Mouse (Mus musculus) midbrain, embryonic 15.5 days (tissue): Measurements from ENCODE around the gene Kcna7. TPM values are rescaled to one million over a fixed set of nuclear protein-coding genes. Genes with fewer than 3 reads are reported as not detected.
"Not testable (repeated sequence)": the region's sequence is repeated elsewhere in the genome, so short reads cannot be mapped to it uniquely, and the experiment has no call there.

ENCODE experiments used
- ATAC-seq: fragments of 200-750 bp; cut with Nextera tagmentation; replicated peaks from 2 replicates; pipeline ENCODE4 v1.8.0; 2017; ENCODE audit warnings: moderate TSS enrichment
- H3K27ac ChIP-seq: fragments of 300-500 bp; sonication (generic); 2 replicates; pipeline ENCODE4 v1.5.1; 2015; ENCODE audit warnings: mild to moderate bottlenecking, inconsistent platforms
- H3K27me3 ChIP-seq: fragments of 300-500 bp; sonication (generic); replicated peaks from 2 replicates; pipeline ENCODE4 v1.6.1; 2015; ENCODE audit warnings: inconsistent platforms
- H3K36me3 ChIP-seq: fragments of 300-500 bp; sonication (generic); replicated peaks from 2 replicates; pipeline ENCODE4 v1.6.1; 2015; ENCODE audit warnings: inconsistent platforms
- H3K4me1 ChIP-seq: fragments of 300-500 bp; sonication (generic); 2 replicates; pipeline ENCODE4 v1.6.1; 2015; ENCODE audit warnings: inconsistent platforms
- H3K4me2 ChIP-seq: fragments of 300-500 bp; sonication (generic); 2 replicates; pipeline ENCODE4 v1.6.1; 2015; ENCODE audit warnings: inconsistent platforms, mild to moderate bottlenecking, moderate library complexity
- H3K4me3 ChIP-seq: fragments of 300-500 bp; sonication (generic); 2 replicates; pipeline ENCODE4 v1.5.1; 2015; ENCODE audit warnings: mild to moderate bottlenecking, inconsistent platforms
- H3K9ac ChIP-seq: fragments of 300-500 bp; sonication (generic); 2 replicates; pipeline ENCODE4 v1.6.1; 2015; ENCODE audit warnings: mild to moderate bottlenecking, inconsistent platforms
- H3K9me3 ChIP-seq: fragments of 300-500 bp; sonication (generic); 2 replicates; pipeline ENCODE4 v1.6.1; 2016; ENCODE audit warnings: inconsistent platforms
- WGBS: fragments of 180-500 bp; shearing (Covaris S2); methylation state at CpG from one replicate; pipeline ENCODE4 v1.1.7; 2015; ENCODE audit warnings: mixed read lengths; 5-methylcytosine and 5-hydroxymethylcytosine counted together
- polyA plus RNA-seq: library from polyadenylated mRNA; unstranded; fragments of >200 nt; fragmentation: Nextera tagmentation; extraction: Ambion mirVana; gene quantifications from 2 replicates; pipeline ENCODE4 v1.2.1, GENCODE M21; 2015

The Kcna7 gene
- polyA plus RNA-seq, 1 experiment from 2014 or later: not detected

DNA sequence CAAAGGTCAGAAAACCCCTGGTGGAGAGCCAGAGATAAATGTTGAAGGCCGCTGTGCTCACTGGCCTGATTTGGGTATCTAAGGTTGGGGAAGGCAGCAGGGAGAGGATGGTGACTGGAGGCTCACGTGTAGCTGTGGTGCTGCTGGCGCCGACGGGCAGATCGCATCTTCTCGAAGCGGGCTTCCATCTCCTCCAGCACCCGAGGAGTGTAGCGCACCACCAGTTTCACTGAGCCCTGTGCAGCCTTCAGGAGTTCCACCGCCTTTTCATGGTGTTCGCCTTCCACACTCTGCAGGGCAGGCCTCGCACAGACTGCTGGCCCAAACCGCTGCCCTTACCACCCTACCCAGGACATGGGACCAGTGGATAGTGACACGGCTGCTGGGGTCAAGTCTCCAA lies 37.3 kb upstream of the Kcna7 start:
- peak overlapping the region; percentile 64 for H3K9ac ChIP-seq
- H3K27me3 ChIP-seq: peaks cover 7% of the 10 kb centered on the region; the same call in 1 of the 2 replicates
- no peaks in the 10 kb centered on the region for H3K9me3 ChIP-seq
- H3K36me3 ChIP-seq: no peaks in the 10 kb centered on the region; the same call in 1 of the 2 replicates
- ATAC-seq: no peak
- H3K4me1 ChIP-seq: peaks cover 49% of the 10 kb centered on the region
- peak overlapping the region; percentile 85; the same call in 1 of the 2 replicates for H3K27ac ChIP-seq
- H3K4me2 ChIP-seq: peak overlapping the region; percentile 77
- WGBS: 86% methylated on average over 15 of the region's 15 CpGs
- peak overlapping the region; percentile 74 for H3K4me3 ChIP-seq

- peak overlapping the region; percentile 48 for H3K4me3 ChIP-seq
These were observed 36.3 kb upstream of the Kcna7 start for GRCm38 (mm10) chr7:45369022-45369745.

DNA sequence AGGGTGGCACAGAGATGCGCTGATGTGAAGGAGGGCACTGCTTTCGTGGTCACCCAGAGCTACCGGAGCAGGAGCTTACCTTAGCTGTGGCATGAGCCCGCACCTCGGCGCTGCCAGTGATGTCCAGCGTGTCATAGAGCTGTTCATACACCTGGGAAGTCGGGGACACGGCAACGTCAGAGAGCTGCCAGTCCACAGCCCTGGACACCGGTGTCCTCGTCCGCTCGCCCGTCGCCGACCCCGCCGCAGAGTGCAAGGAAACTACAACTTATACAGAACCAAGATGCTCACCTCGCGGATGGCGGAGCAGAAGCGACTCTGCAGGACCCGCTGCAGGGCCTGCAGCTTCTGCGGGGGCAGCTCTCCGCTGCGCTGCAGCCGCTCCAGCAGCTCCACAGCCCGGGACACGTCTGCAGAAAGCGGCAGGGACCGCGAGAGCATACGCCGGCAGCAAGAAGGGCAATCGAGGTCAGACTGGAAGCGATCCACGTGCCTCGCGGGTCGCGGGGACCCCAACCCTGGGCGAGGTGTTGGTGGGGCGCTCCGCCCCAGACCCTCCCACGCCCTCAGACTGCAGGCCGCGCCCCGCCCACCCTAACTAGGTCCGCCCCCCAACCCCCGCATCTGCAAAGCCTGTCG lies 35.5 kb upstream of the Kcna7 start:
- no peaks in the 10 kb centered on the region for H3K9me3 ChIP-seq
- H3K4me1 ChIP-seq: peaks cover 40% of the 10 kb centered on the region
- peaks cover 6% of the 10 kb centered on the region for H3K36me3 ChIP-seq
- peaks cover 7% of the 10 kb centered on the region; the same call in 1 of the 2 replicates for H3K27me3 ChIP-seq
- ATAC-seq: peak; percentile 12
- peak overlapping the region; percentile 57 for H3K9ac ChIP-seq
- 10% methylated on average over 45 of the region's 52 CpGs for WGBS
- 0 out of 2 replicates have a peak overlapping the region, but pooled peaks have one; percentile 35 for H3K27ac ChIP-seq
- peak overlapping the region; percentile 97 for H3K4me2 ChIP-seq
- H3K4me3 ChIP-seq: peak overlapping the region; percentile 48

More at GRCm38 (mm10) chr7:45369022-45369745, 36.3 kb upstream of the Kcna7 start:
- peak overlapping the region; percentile 97 for H3K4me2 ChIP-seq
- no peak overlapping the region for H3K9ac ChIP-seq
- peaks cover 44% of the 10 kb centered on the region for H3K4me1 ChIP-seq
- H3K36me3 ChIP-seq: peaks cover 3% of the 10 kb centered on the region
- H3K27ac ChIP-seq: no peak overlapping the region
- no peak for ATAC-seq
- 76% methylated on average over 16 of the region's 16 CpGs for WGBS
- H3K27me3 ChIP-seq: peaks cover 7% of the 10 kb centered on the region; the same call in 1 of the 2 replicates
- no peaks in the 10 kb centered on the region for H3K9me3 ChIP-seq

DNA sequence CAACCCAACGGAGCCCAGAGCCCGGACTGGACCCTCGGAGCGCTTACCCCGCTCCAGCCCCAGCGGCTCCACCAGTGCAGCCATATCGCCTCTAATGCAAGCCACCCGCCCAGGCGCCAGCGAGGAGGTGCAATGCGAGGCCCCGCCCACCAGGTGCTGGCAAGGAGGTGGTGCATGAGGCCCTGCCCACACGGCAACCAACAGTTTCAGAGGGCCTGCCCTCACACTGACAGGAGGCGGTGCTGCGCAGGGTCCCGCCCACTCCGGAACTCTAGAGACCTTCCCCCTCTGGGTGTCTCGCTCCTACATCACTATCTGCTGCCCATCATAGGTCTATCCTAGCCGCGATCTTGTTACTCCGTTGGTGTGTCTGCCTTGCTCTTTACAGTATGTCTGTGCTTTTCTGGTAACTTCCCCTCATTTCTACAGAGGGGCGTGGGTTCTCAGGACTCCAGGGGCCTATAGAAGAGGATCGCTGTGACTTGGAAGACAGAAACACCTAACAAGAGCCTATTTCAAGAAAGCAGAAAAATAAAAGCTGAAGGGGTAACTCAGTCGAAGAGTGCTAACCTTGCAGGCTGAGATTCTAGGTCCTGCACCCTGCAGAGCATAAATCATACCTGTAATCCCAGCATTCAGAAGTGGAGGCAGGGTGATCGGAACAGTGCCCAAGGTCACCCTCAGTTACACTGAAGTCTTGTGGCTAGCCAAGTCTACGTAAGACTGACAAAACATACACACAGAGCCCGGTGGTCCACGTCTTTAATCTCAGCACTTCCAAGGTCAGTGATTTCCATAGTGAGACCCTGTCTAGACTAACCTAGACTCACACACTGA lies 34.8 kb upstream of the Kcna7 start, which contains the start of gene Lin7b:
Lin7b (minus strand) TSS at position 109 of the 837 bp plus-strand sequence.
- peaks cover 7% of the 10 kb centered on the region; the same call in 1 of the 2 replicates for H3K27me3 ChIP-seq
- WGBS: 10% methylated on average over 28 of the region's 28 CpGs
- H3K4me2 ChIP-seq: peak within 1 kb of the TSS; percentile 97
- H3K27ac ChIP-seq: peak within 1 kb of the TSS; percentile 35; the same call in 1 of the 2 replicates
- no peaks in the 10 kb centered on the region for H3K9me3 ChIP-seq
- H3K4me3 ChIP-seq: peak within 1 kb of the TSS; percentile 48
- H3K4me1 ChIP-seq: peaks cover 32% of the 10 kb centered on the region
- peaks cover 12% of the 10 kb centered on the region for H3K36me3 ChIP-seq
- ATAC-seq: peak; percentile 40
- peak within 1 kb of the TSS; percentile 57 for H3K9ac ChIP-seq

GRCm38 (mm10) chr7:45372371-45372770 lies 33.1 kb upstream of the Kcna7 start:
- Histone ChIP-seq H3K4me3 (no peak overlapping the region), H3K9me3 (no peaks in the 10 kb centered on the region), H3K36me3 (peaks cover 29% of the 10 kb centered on the region), H3K9ac (no peak overlapping the region), H3K27me3 (peaks cover 7% of the 10 kb centered on the region; the same call in 1 of the 2 replicates), H3K27ac (no peak overlapping the region), H3K4me2 (no peak overlapping the region), H3K4me1 (peaks cover 29% of the 10 kb centered on the region)
- ATAC-seq: no peak
- WGBS: 86% methylated on average over 5 of the region's 5 CpGs

- 97% methylated on average over 8 of the region's 8 CpGs for WGBS
- H3K4me1 ChIP-seq: peaks cover 13% of the 10 kb centered on the region
- H3K27me3 ChIP-seq: no peaks in the 10 kb centered on the region
- H3K4me2 ChIP-seq: no peak overlapping the region
- H3K9me3 ChIP-seq: no peaks in the 10 kb centered on the region
- no peak overlapping the region for H3K4me3 ChIP-seq
- peaks cover 35% of the 10 kb centered on the region for H3K36me3 ChIP-seq
- H3K9ac ChIP-seq: no peak overlapping the region
- H3K27ac ChIP-seq: no peak overlapping the region
- no peak for ATAC-seq
These were observed 30.8 kb upstream of the Kcna7 start for GRCm38 (mm10) chr7:45374620-45375019.

DNA sequence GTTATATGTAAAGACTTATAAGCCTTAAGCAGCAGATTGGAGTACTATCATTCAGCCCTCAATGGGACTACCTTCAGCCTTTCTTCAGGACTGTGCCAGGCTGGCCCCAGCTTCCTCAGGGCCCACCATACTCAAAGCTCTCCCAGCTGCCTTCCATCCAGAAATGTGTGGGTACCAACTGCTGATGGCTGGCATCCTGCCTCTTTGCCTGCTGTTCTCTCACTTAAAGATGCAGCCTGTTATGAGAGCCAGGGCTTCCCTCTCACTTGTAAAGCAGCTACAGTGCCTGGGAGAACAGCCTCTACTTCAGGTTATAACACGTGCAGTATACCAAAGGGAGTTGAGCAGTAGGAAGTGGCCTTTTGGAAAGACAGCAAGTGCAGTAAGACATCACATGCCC lies 29.4 kb upstream of the Kcna7 start:
- Histone ChIP-seq H3K4me2 (no peak overlapping the region), H3K4me1 (no peaks in the 10 kb centered on the region), H3K4me3 (no peak overlapping the region), H3K9me3 (no peaks in the 10 kb centered on the region), H3K36me3 (peaks cover 48% of the 10 kb centered on the region), H3K27me3 (no peaks in the 10 kb centered on the region), H3K27ac (no peak overlapping the region), H3K9ac (no peak overlapping the region)
- no peak for ATAC-seq
- WGBS: 93% methylated on average over 1 of the region's 1 CpGs

GRCm38 (mm10) chr7:45386077-45386476 lies 19.4 kb upstream of the Kcna7 start:
- Histone ChIP-seq H3K36me3 (peaks cover 78% of the 10 kb centered on the region), H3K9ac (no peak overlapping the region), H3K9me3 (no peaks in the 10 kb centered on the region), H3K4me2 (no peak overlapping the region), H3K27me3 (no peaks in the 10 kb centered on the region), H3K4me1 (no peaks in the 10 kb centered on the region), H3K4me3 (no peak overlapping the region), H3K27ac (no peak overlapping the region)
- no peak for ATAC-seq
- 86% methylated on average over 3 of the region's 3 CpGs for WGBS

- Histone ChIP-seq H3K9me3 (no peaks in the 10 kb centered on the region), H3K27ac (peak overlapping the region; percentile 92), H3K9ac (peak overlapping the region; percentile 74), H3K4me1 (peaks cover 22% of the 10 kb centered on the region), H3K4me2 (peak overlapping the region; percentile 82), H3K4me3 (peak overlapping the region; percentile 59), H3K36me3 (peaks cover 19% of the 10 kb centered on the region), H3K27me3 (no peaks in the 10 kb centered on the region)
- WGBS: 0% methylated on average over 19 of the region's 20 CpGs
- peak; percentile 84 for ATAC-seq
These were observed 10.3 kb upstream of the Kcna7 start for GRCm38 (mm10) chr7:45395129-45395541.

DNA sequence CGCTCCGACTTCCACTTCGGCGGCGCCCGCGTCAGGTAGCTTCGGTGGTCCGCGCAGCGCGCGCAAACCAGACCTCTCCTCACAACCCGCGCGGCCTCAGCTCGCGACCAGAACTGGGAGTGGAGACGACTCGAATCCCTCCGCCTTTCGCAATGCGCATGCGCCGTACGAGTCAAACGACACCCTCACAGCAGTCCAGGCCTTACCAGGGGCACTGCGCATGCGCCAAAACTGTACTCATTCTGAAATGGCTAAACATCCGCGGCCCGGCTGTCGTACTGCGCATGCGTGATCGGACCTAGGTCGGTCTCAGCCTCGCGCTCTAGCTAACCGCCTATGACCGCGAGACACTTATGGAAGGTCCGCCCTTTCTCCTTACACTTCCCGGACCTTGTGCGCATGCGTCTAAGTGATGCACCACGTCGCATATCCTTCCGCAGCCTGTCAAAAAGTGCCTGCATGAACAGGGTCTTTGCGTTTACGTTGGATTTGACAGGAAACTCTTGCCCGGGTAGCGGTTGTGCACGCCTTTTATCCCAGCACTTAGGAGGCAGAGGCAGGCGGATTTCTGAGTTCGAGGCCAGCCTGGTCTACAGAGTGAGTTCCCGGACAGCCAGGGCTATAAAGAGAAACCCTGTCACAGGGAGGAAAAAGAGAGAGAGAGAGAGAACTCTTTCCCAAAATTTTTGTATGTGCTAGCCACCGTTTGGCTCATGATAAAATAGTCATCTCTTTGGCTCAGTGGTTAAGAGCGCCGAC lies 9.7 kb upstream of the Kcna7 start, which contains the start of gene Snrnp70:
Snrnp70 (minus strand) TSS at position 165 of the 759 bp plus-strand sequence.
- H3K4me1 ChIP-seq: peaks cover 22% of the 10 kb centered on the region

DNA sequence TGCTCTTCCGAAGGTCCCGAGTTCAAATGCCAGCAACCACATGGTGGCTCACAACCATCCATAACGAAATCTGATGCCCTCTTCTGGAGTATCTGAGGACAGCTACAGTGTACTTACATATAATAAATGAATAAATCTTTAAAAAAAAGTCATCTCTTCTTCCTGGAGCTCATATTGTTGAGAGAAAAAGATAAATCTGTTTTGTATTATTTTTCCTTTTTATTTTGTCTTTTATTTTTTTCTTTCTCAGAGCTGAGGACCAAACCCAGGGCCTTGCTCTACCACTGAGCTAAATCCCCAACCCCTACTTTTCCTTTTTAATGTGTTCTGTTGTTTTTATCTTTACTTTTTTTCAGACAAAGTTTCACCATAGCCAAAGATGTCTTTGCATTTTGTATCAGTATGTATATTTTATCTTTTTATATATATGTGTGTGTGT lies 9.1 kb upstream of the Kcna7 start:
- ATAC-seq: peak; percentile 49; the same call in 1 of the 2 replicates
- not testable (repeated sequence) for H3K9me3 ChIP-seq, H3K36me3 ChIP-seq, H3K27me3 ChIP-seq
- Histone ChIP-seq H3K4me2 (peak overlapping the region; percentile 54), H3K27ac (peak overlapping the region; percentile 85), H3K4me3 (peak overlapping the region; percentile 59), H3K9ac (0 out of 2 replicates have a peak overlapping the region, but pooled peaks have one; percentile 31), H3K4me1 (peaks cover 22% of the 10 kb centered on the region)
- 4% methylated on average over 3 of the region's 3 CpGs for WGBS

More for the DNA sequence above, 9.7 kb upstream of the Kcna7 start, which contains the start of gene Snrnp70:
- peaks cover 13% of the 10 kb centered on the region for H3K36me3 ChIP-seq
- H3K27ac ChIP-seq: peak within 1 kb of the TSS; percentile 92
- under 1% methylated on average over 60 of the region's 60 CpGs for WGBS
- H3K9ac ChIP-seq: peak within 1 kb of the TSS; percentile 74
- H3K27me3 ChIP-seq: no peaks in the 10 kb centered on the region
- peak within 1 kb of the TSS; percentile 82 for H3K4me2 ChIP-seq
- peak; percentile 96 for ATAC-seq
- no peaks in the 10 kb centered on the region for H3K9me3 ChIP-seq
- peak within 1 kb of the TSS; percentile 59 for H3K4me3 ChIP-seq
